Mouse (Mus musculus): ENCODE measurements around the gene Cadm3. TPM values are rescaled to one million over a fixed set of nuclear protein-coding genes. Genes with fewer than 3 reads are reported as not detected.

Gene Cadm3
- total and polyA plus RNA-seq, 3 experiments, result not detected

DNA sequence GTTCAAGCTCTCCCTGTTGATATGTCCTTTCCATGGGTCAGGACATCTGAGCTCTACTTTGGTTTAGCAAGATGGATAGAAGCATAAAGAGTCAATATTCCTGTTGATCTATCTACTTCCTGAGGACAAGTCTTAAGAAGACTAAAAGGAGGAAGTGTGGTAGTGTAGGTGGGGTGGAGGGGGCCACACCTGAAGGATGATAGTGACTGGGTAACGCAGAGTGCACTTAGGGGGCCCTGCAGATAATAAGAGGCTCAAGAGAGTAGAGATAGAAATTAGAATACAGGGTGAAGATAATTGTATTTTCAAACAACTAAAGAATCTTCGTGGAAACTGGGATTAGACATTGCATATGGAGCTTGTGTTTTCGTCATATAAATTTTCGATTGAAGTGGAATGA is 22.4 kb downstream of the Cadm3 start:
- Histone ChIP-seq H3K36me3 (replicated peaks in 1 of 2; ENCODE audit: control insufficient read depth in 1 of 2, insufficient read depth in 1 of 2, low read length in 1 of 2) (no peaks in the 10 kb centered on the region), H3K9me3 (replicated peaks; ENCODE audit: low read length) (no peaks in the 10 kb centered on the region), H3K79me2 (replicated peaks; ENCODE audit: control insufficient read depth, extremely low read depth, insufficient read depth, poor library complexity, severe bottlenecking) (no peaks in the 10 kb centered on the region), H3K4me2 (ENCODE audit: insufficient read depth, low read depth, poor library complexity, severe bottlenecking) (no peak overlapping the region), H3K9ac (ENCODE audit: insufficient read depth, low read depth) (no peak overlapping the region), H3K4me3 (replicated peaks in 1 of 3; ENCODE audit: low read depth in 2 of 3, low read length in 2 of 3, poor library complexity in 1 of 3) (no peak overlapping the region), H3K27ac (ENCODE audit: insufficient read depth, low read depth) (no peak overlapping the region), H3K4me1 (ENCODE audit: control insufficient read depth in 1 of 2, insufficient read depth in 2 of 2) (peaks cover 0 to 4% of the 10 kb centered on the region in 2 experiments; a peak in 1 of 4 replicates), H3K27me3 (replicated peaks) (no peaks in the 10 kb centered on the region)
- DNase-seq (ENCODE audit: extremely low read depth), result no peak
- TF ChIP-seq ZKSCAN1 (IDR thresholded peaks at IDR 0.05; ENCODE audit: borderline replicate concordance, low read depth, low read length) (no peak), KAT2A (IDR thresholded peaks at IDR 0.05; ENCODE audit: insufficient replicate concordance, low read length) (no peak), POLR2AphosphoS2 (IDR thresholded peaks at IDR 0.05; ENCODE audit: low read depth, low read length) (no peak), SMC3 (IDR thresholded peaks at IDR 0.05; ENCODE audit: low read depth, low read length) (no peak), NELFE (IDR thresholded peaks at IDR 0.05; ENCODE audit: low read depth, low read length) (no peak), TCF12 (IDR thresholded peaks at IDR 0.05; ENCODE audit: low read depth, low read length) (no peak), CHD1 (IDR thresholded peaks at IDR 0.05; ENCODE audit: low read depth, low read length) (no peak), USF2 (conservative IDR thresholded peaks at IDR 0.05; ENCODE audit: low read depth, low read length) (no peak), ELF1 (IDR thresholded peaks at IDR 0.05; ENCODE audit: low read depth, low read length) (no peak)
- in situ Hi-C loops (cut with MboI; ENCODE audit: low pct_ligation_motif_present, low pct_unique_long_range_greater_than_20kb, low sequenced_read_pairs), result no loop called here
- dilution Hi-C loops (cut with MboI; ENCODE audit: extremely low pct_ligation_motif_present, extremely low pct_unique_long_range_greater_than_20kb, low sequenced_read_pairs), result no loop called here

DNA sequence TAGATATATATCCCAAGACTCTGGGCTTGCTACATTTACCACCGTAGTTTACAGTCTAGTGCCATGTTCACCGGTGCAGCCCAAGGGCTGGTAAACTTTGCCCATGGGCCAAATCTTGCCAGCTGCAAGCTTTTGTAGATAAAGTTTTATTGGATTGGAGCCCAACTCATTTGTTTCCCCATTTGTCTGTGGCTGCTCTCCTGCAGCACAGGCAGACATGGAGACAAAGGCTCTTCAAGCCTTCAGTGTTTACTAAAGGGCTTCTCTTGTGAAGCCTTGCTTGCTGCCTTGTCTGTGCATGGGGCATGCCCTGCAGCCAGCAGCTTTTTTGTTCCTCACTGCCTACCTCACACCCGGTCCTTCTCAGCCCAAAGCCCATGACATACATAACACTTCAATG is 23.6 kb downstream of the Cadm3 start:
- Histone ChIP-seq H3K4me2 (ENCODE audit: insufficient read depth, low read depth, poor library complexity, severe bottlenecking) (no peak overlapping the region), H3K9me3 (replicated peaks; ENCODE audit: low read length) (no peaks in the 10 kb centered on the region), H3K27ac (ENCODE audit: insufficient read depth, low read depth) (no peak overlapping the region), H3K36me3 (replicated peaks in 1 of 2; ENCODE audit: control insufficient read depth in 1 of 2, insufficient read depth in 1 of 2, low read length in 1 of 2) (no peaks in the 10 kb centered on the region), H3K4me3 (replicated peaks in 1 of 3; ENCODE audit: low read depth in 2 of 3, low read length in 2 of 3, poor library complexity in 1 of 3) (no peak overlapping the region), H3K4me1 (ENCODE audit: control insufficient read depth in 1 of 2, insufficient read depth in 2 of 2) (peaks cover 0 to 4% of the 10 kb centered on the region in 2 experiments; a peak in 1 of 4 replicates), H3K79me2 (replicated peaks; ENCODE audit: control insufficient read depth, extremely low read depth, insufficient read depth, poor library complexity, severe bottlenecking) (no peaks in the 10 kb centered on the region), H3K9ac (ENCODE audit: insufficient read depth, low read depth) (no peak overlapping the region), H3K27me3 (replicated peaks) (no peaks in the 10 kb centered on the region)
- dilution Hi-C loops (cut with MboI; ENCODE audit: extremely low pct_ligation_motif_present, extremely low pct_unique_long_range_greater_than_20kb, low sequenced_read_pairs) (no loop called here), in situ Hi-C loops (cut with MboI; ENCODE audit: low pct_ligation_motif_present, low pct_unique_long_range_greater_than_20kb, low sequenced_read_pairs) (no loop called here)
- DNase-seq (ENCODE audit: extremely low read depth), result no peak
- TF ChIP-seq MAX (IDR thresholded peaks at IDR 0.05; ENCODE audit: low read length) (no peak), EP300 (IDR thresholded peaks at IDR 0.05; ENCODE audit: low read length) (no peak), USF1 (IDR thresholded peaks at IDR 0.05; ENCODE audit: low read depth, low read length) (no peak), POLR2AphosphoS2 (IDR thresholded peaks at IDR 0.05; ENCODE audit: low read depth, low read length) (no peak), JUND (conservative IDR thresholded peaks at IDR 0.05; ENCODE audit: low read depth, low read length) (no peak), CTCF (conservative IDR thresholded peaks at IDR 0.05 in 1 of 2, IDR thresholded peaks at IDR 0.05 in 1 of 2; ENCODE audit: low read depth in 2 of 2, low read length in 2 of 2) (no peak), ETS1 (conservative IDR thresholded peaks at IDR 0.05; ENCODE audit: low read depth, low read length) (no peak), TBP (conservative IDR thresholded peaks at IDR 0.05; ENCODE audit: low read depth, low read length) (no peak), KAT2A (IDR thresholded peaks at IDR 0.05; ENCODE audit: insufficient replicate concordance, low read length) (no peak), SIN3A (IDR thresholded peaks at IDR 0.05; ENCODE audit: low read length) (no peak), POLR2A (IDR thresholded peaks at IDR 0.05; ENCODE audit: low read depth, low read length) (no peak), ZC3H11A (IDR thresholded peaks at IDR 0.05; ENCODE audit: low read depth, low read length) (no peak), HCFC1 (IDR thresholded peaks at IDR 0.05; ENCODE audit: low read depth, low read length) (no peak)
